Mouse (Mus musculus) granulocyte monocyte progenitor cell, adult 5-6 weeks (primary cell): ENCODE measurements around the gene Ndufaf3. TPM values are rescaled to one million over a fixed set of nuclear protein-coding genes. Genes with fewer than 3 reads are reported as not detected.
A peak's percentile ranks its signal among the peaks of the same experiment; 100 is the strongest.

Source experiments
- ATAC-seq: replicated peaks from 2 replicates; pipeline ENCODE4 v1.8.0; 2016; ENCODE audit warnings: mild to moderate bottlenecking, moderate TSS enrichment, inconsistent platforms; ENCODE audit not compliant: poor library complexity, severe bottlenecking
- total RNA-seq, 2 experiments: library from RNA; stranded (forward) in 1 of 2; stranded (reverse) in 1 of 2; fragments of 200-712, 200-1000 nt in 1 of 2; fragments of >200 nt in 1 of 2; fragmentation: Nextera tagmentation in 1 of 2; gene quantifications; 2 replicates each; pipeline ENCODE4 v1.2.3; 2014 to 2017

The Ndufaf3 gene
- total RNA-seq, 2 experiments from 2014 or later = 17.3 to 44.0 TPM

DNA sequence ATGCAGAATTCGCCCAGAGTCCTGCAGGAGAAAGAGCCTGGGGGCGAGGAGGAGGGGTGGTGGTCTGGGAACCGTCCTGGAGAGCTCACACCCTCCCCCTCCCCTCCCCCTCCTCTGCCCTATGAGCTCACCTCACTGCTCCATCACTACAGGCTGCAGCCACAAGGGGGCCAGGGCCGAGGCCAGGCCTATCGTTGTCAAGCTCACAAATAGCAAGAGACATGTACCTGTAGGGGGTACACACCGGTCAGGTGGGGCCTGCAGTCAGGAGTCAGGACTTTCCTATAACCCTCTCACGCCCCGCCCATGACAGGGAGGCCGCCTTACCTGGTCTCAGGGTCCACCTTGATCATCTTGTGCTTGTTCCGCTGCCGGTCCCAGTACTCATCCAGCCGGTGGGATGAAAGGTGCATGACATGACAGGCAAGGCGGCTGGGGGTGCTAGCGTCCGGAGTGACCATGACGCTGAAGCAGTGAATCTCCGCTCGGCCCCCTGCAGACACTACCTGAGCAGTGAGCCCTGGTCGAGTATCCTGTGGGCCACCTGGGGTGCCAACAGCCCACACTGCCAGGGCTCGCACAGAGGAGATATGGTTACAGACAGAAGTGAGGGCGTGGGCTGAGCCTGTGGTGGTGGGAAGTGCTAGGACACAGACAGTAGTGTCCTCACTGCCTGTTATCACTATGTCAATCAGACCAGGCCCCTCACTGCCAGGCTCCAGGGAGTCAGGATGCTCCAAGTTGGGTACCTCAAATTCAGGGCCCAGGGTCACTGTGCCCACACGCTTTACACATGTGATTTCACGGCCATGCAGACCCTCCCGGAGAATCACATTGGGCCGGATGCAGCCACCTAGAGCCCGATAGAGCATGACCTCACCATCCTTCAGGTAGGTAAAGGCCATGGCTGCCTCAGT, 6.8 kb upstream of the Ndufaf3 start:
- 0 out of 2 replicates have a peak, but pooled peaks have one; percentile 11 for ATAC-seq

DNA sequence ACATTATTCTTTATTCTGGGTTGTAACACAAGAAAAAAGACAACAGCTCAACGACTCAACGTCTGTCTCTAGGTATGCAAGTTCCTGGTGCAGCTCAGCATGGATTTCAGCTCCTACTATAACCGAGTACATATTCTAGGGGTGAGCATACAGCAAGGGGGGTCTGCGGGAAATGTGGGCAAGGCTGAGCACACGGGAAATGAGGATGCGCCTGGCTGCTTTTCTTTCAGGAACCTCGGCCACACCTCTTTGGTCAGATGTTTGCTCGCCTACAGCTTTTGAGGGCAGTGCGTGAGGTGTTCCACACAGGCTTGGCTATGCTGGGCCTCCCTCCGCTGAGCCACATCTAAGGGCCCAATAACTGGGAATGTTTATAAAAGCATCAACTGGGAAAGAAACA, 5.1 kb upstream of the Ndufaf3 start:
- no peak for ATAC-seq

DNA sequence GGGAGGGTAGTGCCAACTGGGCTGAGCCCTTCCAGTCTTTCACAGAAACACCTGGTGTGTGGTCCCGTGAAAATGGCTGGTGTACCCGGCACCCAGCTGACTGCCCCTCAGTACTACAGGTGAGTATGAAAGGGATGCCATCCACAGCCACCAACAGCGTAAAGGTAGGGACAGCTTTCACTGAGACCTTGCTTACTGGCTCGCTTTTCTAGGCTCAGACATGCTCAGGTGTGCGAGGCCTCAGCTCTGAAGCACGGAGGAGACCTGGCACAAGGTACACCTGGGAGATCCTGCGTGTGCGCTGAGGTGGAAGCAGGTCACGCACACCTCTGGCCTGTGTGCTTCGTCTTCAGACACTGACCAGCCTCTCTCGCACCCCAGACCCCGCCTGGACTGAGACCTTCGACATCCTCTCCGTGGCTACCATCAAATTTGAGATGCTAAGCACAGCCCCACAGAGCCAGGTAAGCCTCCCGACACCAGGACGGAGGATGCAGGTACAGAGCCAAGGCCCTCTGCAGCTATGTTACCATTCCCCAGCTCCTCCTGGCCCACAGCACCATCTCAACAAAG, 4.3 kb upstream of the Ndufaf3 start:
- no peak for ATAC-seq

DNA sequence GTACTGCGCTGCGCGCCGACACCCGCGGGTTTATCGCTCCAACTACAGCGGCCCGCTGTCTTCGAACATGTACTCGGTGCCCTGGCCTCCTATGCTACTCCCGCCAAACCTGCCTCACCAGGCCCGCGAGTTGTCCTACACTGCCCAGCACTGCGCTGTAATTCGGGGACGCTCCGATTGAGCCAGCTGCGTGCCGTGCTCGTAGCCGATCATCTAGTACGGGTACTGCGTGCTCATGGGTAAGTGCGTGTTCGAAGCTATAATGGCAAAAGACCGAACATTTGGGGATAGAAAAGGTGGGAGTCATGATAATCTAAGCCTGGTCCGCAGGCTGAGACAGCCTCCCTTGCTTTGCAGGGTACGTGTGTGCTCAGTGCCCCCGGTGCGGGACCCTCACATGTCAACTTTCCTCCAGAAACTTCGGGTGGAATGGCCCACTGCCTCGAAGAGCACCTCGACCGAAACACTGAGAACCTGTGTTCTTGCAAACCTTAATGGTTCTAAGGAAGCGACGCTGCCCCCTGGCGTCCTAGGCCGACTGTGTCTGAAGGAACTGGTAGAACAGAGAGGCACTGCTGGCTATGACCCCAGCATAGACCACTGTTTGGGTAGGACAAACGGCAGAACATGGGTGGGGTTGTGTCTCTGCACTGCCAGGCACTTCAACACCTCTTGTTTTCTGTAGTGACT, 3.1 kb upstream of the Ndufaf3 start:
- ATAC-seq = peak; percentile 20

DNA sequence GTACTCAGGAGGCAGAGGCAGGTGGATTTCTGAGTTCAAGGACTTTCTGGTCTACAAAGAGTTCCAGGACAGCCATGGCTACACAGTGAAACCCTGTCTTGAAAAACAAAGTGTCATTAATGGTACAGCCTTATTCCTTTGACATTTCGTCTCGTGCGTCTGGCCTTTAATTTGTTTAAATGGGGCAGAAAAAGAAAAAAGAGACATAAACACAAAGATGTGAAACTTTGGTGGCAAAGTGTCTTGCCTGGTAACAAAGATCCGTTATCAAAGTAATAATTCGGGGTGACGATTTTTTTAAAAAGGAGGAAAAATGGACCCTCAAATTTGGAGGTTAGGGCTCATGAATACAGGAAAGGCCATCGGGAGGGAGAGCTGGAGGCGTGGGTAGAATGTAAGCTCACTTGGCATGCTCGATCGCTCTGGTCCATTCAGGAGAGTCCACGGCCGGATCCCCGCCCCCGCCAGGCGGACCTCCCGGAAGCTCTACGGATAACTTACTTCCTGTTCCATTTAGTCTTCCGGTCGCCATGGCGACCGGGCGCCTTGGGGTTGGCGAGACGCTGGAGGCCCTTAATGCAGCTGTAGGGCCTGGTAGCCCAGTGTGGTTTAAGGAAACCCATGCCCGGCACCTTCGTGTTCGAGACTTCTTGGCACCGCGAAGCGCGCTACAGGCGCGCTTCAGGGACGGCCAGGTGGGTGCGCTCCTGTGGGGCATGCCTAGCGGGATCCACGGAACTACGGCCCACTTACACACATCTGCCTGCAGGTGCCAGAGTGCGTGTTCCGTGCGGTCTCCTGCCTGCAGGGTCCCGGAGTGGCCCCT, 2.4 kb upstream of the Ndufaf3 start, which contains the start of gene Dalrd3:
Gene Dalrd3, plus strand, starts transcription at position 506 of the 826 bp plus-strand sequence.
- ATAC-seq = peak; percentile 45

DNA sequence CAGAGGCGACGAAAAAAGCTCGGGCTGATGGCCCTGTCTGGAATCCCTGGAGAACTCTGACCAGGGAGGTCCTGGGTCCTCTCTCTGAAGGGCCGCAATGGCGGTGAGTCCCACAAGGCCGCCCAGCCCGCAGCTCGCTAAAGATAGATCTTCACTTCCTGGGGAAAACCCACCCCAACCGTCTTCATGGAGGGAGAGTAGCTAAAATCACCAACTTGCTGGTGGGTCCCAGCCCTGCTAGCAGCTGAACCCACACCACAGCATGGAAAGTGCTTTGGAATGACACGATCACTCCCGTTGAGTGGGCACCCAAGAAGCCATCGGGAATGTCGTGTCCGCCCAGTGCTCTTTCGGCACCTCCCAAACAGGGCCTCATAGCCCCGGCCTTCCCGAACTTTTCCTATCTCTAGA, 1.3 kb upstream of the Ndufaf3 start:
- ATAC-seq = no peak

DNA sequence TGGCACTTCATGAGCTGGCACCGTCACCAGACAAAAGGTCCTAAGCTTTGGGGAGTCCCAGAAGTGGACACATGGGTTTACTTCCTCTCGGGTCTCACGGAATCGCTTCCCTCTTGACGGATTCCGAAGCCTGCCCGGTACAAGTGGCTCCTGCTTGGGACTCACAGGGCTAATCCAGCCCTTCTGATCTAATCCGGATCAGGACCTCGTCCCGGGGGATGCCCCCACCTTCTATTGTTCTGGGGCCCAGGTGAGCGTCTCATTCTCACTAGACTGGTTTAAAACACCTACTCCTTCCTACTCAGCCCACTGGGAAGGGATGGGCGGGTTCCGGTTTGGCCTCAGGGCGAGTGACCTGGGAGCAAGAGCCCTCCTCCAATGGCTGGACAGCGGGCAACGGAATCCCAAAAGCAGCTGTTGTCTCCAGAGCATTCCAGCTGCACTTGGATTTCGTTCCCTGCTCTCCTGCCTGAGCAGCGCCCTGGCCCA, 741 bp upstream of the Ndufaf3 start:
- ATAC-seq = peak; percentile 3

DNA sequence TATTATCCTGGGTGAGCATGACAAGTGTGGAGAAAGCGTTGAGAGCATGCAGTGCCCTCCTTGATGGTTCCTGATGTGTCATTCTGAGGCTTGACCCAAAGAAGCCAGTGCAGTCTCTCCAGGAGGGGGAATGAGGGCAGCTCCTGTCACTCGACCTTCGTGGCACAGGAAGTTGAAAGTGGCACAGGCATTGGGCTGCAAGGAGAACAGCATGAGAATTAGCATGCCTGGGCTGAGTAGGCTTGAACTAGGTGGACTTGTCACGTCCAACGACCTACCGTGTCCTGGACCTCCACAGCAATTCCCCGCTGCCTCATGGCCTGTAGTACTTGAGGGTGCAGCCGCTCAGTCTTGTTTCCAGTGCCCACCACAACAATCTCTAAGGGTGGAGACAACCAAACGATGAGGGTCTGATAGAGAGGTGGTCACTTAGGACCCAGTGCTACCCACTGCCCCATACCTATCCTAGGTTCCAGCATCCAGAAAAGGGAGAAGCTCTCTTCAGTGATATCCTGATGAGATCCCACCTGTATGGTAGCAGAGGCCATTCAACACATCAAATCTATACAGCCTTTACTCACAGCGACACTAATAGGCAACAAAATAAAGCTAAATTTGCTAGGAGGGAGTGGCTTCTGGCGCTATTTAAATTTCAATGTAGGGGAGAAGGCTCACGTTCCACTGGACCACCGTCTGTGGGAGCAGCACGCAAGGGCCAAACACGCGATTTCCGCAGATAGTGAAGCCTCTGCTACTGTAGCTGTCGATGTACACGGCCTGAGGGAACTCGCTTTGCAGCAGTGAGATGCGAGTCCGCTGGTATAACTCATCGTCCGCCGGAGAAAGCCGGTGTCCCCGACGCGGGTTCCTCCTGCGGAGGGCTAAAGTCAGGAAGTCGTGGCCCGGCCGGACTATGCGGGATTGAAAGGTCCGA, 1.1 kb downstream of the Ndufaf3 start:
- ATAC-seq = peak; percentile 0; the same call in 1 of the 2 replicates

DNA sequence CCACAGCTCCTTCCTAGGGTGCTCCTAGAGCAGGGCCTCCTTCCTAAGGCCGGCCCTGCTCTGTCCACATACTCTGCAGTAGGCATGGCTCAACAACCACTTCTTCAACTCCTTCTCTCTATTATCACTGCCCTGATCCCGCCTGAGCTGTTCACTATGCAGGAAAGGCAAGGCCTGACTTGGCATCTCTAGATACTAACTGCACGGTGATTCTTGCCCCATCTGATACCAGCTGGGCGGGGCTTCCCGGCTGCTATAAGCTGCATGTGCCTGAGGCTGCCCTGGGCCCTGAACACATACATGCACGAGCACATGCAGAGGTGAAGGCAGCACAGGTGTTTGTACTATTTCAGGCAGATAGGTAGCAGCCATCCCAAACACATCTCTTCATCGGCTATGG, 3.1 kb downstream of the Ndufaf3 start:
- ATAC-seq = no peak

DNA sequence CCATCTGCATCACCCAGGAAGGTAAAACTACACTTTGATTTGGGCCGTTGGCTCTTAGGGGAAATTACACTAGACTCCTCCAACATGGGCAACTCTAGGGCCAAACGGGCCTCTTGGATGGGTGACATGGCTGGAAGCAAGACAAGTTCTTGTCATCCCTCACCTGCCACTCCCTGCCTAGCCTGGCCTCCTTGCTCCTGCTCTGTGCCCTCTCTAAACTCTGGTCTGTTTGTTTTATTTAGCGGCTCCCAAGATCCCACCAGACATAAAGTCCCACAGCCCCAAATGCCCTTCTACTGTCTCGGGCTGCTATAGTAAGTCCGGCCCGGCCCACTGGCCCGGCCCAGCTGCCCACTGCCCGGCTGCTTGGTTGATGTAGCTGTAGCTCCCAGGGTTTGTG, 3.6 kb downstream of the Ndufaf3 start:
- ATAC-seq = no peak

DNA sequence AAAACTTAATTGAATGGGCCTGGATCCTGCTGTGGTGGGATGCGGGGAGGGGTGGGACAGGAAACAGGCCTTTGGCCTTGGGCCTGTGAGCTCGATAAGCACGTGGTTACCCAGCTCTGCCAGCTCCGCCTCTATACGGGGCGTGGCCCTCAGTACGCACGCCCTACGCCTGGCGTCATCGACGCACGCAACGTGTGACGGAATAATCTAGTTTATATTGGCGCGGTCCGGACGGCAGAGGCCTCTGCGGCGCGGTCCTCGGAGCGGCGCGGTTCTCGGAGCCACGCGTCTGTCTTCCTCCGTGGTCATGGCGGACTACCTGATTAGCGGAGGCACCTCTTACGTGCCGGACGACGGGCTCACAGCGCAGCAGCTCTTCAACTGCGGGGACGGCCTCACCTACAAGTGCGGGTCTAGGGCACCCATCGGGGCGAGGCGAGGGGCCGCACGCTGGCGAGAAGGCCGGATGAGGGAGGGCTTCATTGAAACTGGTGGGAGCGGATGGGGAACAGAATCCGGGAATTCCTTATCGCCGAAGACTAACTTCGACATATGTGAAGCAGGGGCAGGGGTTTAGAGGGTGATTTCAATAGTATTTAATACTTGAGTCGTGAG, 6.9 kb downstream of the Ndufaf3 start, which contains the start of gene Impdh2:
Gene Impdh2, plus strand, starts transcription at position 60 of the 615 bp plus-strand sequence.
- ATAC-seq = peak; percentile 96

DNA sequence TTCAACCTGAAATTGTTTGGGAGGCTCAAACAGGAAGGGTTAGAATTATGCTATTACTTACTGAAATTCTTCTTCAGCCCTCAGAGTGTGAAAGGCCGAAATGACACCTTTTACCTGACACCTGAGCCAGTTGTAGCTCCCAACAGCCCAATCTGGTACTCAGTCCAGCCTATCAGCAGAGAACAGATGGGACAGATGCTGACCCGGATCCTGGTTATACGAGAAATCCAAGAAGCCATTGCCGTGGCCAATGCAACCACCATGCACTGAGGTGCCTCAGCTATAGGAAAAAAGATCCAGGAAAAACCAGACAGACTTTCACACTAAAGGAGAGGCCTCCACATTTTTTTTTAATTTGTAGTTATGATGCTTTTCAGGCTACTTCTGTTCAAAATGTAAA, 8.1 kb downstream of the Ndufaf3 start:
- ATAC-seq = no peak

DNA sequence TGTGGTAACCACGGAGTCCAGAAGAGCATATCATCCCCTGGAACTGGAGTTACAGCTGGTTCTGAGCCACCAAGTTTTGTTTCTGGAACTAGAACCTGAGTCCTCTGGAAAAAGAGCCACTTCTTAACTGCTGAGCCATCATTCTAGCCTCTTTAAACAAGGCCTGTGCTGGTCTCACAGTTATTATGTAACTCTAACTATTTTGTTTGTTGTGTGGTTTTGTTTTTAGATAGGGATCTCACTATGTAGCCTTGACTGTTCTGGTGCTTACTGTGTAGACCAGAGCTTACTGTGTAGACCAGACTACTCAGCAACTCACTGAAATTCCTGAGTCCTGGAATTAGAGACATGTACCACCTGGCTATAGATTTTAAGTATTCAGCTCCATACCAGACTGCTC, 20.4 kb downstream of the Ndufaf3 start:
- no peak for ATAC-seq

DNA sequence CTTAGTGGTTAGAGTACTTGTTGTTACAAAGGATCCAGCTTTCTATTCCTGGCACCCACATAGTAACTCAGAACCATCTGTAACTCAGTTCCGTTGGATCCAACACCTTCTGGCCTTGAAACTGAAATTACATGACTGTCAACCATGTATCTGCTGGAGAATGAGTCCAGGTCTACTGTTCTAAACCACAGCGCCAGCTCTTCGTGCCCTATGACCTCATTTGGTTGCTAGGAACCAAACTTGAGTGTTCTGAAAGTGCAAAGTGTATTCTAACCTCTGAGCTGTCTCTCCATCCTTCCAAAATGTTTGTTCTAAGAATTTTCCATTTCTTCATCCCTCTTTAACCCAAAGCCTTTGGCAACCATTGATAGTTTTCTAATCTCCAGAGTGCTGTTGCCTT, 21.2 kb downstream of the Ndufaf3 start:
- ATAC-seq = no peak

DNA sequence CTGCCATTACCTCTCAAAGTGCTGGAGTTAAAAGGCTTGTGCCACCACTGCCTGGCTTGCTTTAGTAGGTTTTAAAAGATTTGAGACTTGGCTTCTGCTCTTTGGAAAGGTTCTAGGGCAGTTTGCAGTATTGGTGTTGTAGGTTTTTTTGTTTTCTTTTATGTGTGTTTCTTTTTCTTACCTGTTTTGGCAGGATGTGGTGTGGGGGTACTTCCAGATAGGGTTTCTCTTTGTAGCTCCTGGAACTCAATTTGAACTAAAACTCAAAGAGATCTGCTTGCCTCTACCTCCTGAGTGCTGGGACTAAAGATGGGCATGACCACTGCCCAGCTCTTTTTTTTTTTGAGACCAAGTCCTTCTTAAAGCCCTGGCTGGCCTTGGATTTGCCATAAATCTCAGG, 26.4 kb downstream of the Ndufaf3 start:
- ATAC-seq = no peak

DNA sequence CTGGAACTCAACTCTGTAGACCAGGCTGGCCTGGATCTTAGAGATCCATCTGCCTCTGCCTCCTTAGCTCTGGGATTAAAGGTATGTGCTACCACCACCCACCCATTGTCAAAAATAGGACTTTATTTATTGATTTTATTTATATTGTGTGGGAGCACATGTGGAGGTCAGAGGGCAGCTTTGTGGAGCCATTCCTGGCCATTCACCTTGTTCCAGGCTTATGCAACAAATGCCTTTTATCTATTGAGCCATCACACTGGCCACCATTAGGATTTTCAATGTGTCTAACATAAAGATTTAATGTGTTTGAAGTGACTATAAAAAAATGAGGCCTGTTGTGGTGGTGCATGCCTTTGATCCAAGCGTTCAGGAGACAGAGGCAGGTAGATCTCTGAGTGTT, 35.7 kb downstream of the Ndufaf3 start:
- ATAC-seq = no peak

DNA sequence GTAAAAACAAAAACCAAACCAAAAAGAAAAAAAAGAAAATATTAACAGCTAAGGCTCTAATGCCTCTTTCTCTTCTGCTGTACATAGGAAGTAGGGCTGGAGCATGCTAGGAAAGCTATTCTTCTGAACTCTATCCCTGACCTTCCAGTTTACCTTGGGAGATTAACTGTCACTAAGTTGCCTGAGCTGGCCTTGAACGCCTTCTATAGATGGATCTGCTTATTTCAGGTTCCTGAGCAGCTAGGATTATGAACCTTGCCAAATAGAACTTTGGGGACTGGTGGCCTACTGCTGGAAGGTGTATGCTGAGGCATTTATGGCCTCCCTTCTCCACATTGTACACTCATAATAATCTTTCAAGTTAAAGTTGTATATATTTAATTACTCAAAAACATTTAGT, 36.3 kb downstream of the Ndufaf3 start:
- no peak for ATAC-seq

DNA sequence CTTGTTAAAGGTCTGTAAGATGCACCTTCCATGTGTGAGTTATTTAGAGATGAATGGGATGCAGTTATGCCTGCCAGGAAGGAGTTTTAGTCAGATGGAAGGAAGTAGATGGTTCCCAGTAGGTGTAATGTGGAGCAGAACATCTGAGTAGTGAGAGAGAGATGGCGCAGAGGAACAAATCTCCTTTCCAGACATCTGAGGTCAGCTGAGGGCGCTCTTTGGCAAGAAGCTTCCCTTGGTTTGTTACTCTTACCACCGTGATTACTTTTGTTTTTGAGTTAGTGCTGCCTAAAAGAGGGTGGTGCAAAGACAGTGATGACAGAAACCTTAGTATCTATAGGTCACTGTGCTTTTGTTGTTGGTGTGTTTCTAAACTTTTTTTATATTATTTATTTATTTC, 41.8 kb downstream of the Ndufaf3 start:
- ATAC-seq = no peak

DNA sequence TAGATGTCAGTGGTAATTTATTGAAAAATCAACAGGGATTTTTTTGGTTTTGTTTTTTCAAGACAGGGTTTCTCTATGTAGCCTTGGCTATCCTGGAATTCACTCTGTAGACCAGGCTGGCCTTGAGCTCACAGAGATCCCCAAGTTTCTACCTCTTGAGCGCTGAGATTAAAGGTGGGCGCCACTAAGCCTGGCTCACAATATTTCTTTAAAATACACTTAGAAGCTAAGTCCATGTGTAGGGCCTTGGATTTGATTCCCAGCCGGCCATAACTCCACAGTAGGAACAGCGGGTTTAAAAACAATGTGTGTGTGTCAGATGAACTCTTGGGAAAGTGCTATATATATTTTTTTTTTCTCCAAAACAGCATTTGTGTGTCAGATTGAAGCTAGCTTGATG, 43.9 kb downstream of the Ndufaf3 start:
- ATAC-seq = no peak
